In genomic region chr17:43299515-43299914, GRCm38 (mm10) we compare ENCODE assay signal across 30 mouse cellular contexts. TPM values are rescaled to one million over a fixed set of nuclear protein-coding genes. Genes with fewer than 3 reads are reported as not detected.
DNase-seq lines count a peak whose midpoint lies in the region; ATAC-seq and TF ChIP-seq lines count a peak whose summit lies in the region.
"Had no signal": no experiment of that assay in that cellular context is flagged by ENCODE, and none has a peak within 500 bp of the region (broad histone marks: within the 10 kb centered on the region; RNA-seq: fewer than 3 reads in every experiment).

No protein-coding gene starts in this region.

- no peaks in the 10 kb centered on the region for H3K9me3 ChIP-seq in kidney, postnatal 0 days (replicated peaks; ENCODE audit: low read length)
- H3K9me3 ChIP-seq in kidney, embryonic 14.5 days (ENCODE audit: control insufficient read depth, low read length): no peaks in the 10 kb centered on the region
- no peaks in the 10 kb centered on the region for H3K9me3 ChIP-seq in liver, embryonic 12.5 days (replicated peaks)
- no peaks in the 10 kb centered on the region for H3K9me3 ChIP-seq in lung, embryonic 14.5 days (ENCODE audit: low read depth, low read length)
- H3K9me3 ChIP-seq: embryonic facial prominence, embryonic 13.5 days; embryonic facial prominence, embryonic 15.5 days; forebrain, embryonic 13.5 days; forebrain, embryonic 15.5 days had no signal

- no peak for TF ChIP-seq CTCF in kidney, postnatal 0 days (IDR thresholded peaks at IDR 0.05; ENCODE audit: low read depth)
- TF ChIP-seq CTCF in liver, adult 2 months (IDR thresholded peaks at IDR 0.05; ENCODE audit: low read depth, low read length): no peak
- no peak for TF ChIP-seq CTCF in lung, embryonic 14.5 days (IDR thresholded peaks at IDR 0.05; ENCODE audit: low read depth)

- TF ChIP-seq POLR2A in liver, adult 2 months (IDR thresholded peaks at IDR 0.05; ENCODE audit: extremely low read depth, insufficient read depth, low read length): no peak

- peak; percentile 48 for DNase-seq in kidney, postnatal 0 days (ENCODE audit: low spot score)
- peak; percentile 40 for DNase-seq in liver, adult 2 months (ENCODE audit: extremely low read depth, low read depth, low spot score)
- peak; percentile 35 for DNase-seq in lung, embryonic 14.5 days
- DNase-seq in lung, postnatal 14 days: no peak
- DNase-seq in gonadal fat pad, adult 2 months (ENCODE audit: low read depth): peak; percentile 59
- DNase-seq in left cerebral cortex, adult 8-10 months (ENCODE audit: low spot score in 2 of 2): no peak
- DNase-seq: adrenal gland, adult 2 months; adrenal gland, postnatal 10 days; adrenal gland, postnatal 25 days; cerebellum, adult 11 months; cerebellum, adult 18-20 months; cerebellum, adult 8-10 months; cerebellum, adult 9-11 months; cerebellum, postnatal 14 days; cerebellum, postnatal 36 days; embryo, embryonic 11 days had no signal

- no peak overlapping the region for H3K4me2 ChIP-seq in kidney, postnatal 0 days (ENCODE audit: low read length)
- H3K4me2 ChIP-seq in kidney, embryonic 14.5 days (replicated peaks; ENCODE audit: low read depth, low read length): no peak overlapping the region
- no peak overlapping the region for H3K4me2 ChIP-seq in liver, embryonic 12.5 days
- H3K4me2 ChIP-seq in lung, embryonic 14.5 days: no peak overlapping the region
- H3K4me2 ChIP-seq: embryonic facial prominence, embryonic 13.5 days; embryonic facial prominence, embryonic 15.5 days; forebrain, embryonic 13.5 days; forebrain, embryonic 15.5 days had no signal

- H3K4me3 ChIP-seq in kidney, postnatal 0 days (replicated peaks; ENCODE audit: low read depth, low read length): no peak overlapping the region
- H3K4me3 ChIP-seq in kidney, embryonic 14.5 days (ENCODE audit: low read length): no peak overlapping the region
- H3K4me3 ChIP-seq in liver, adult 2 months (ENCODE audit: insufficient read depth, low read depth, low read length): no peak overlapping the region
- H3K4me3 ChIP-seq in liver, embryonic 12.5 days: no peak overlapping the region
- no peak overlapping the region for H3K4me3 ChIP-seq in lung, embryonic 14.5 days (ENCODE audit: low read depth, low read length)
- H3K4me3 ChIP-seq: embryonic facial prominence, embryonic 13.5 days; embryonic facial prominence, embryonic 15.5 days; erythroblast, embryonic 14.5 days; forebrain, embryonic 13.5 days; forebrain, embryonic 15.5 days had no signal

- H3K27ac ChIP-seq in kidney, postnatal 0 days: no peak overlapping the region
- H3K27ac ChIP-seq in kidney, embryonic 14.5 days (ENCODE audit: low read depth, low read length): no peak overlapping the region
- H3K27ac ChIP-seq in liver, adult 2 months (replicated peaks; ENCODE audit: insufficient read depth, low read depth, low read length): no peak overlapping the region
- no peak overlapping the region for H3K27ac ChIP-seq in liver, embryonic 12.5 days
- H3K27ac ChIP-seq in lung, embryonic 14.5 days (ENCODE audit: low read depth): no peak overlapping the region
- H3K27ac ChIP-seq: embryonic facial prominence, embryonic 13.5 days; embryonic facial prominence, embryonic 15.5 days; forebrain, embryonic 13.5 days; forebrain, embryonic 15.5 days had no signal

- no peaks in the 10 kb centered on the region for H3K27me3 ChIP-seq in kidney, postnatal 0 days (ENCODE audit: insufficient read depth, low read length)
- no peaks in the 10 kb centered on the region for H3K27me3 ChIP-seq in kidney, embryonic 14.5 days (ENCODE audit: control insufficient read depth, insufficient read depth, low read length)
- H3K27me3 ChIP-seq in liver, adult 2 months (ENCODE audit: control insufficient read depth, insufficient read depth, low read length): no peaks in the 10 kb centered on the region
- no peaks in the 10 kb centered on the region for H3K27me3 ChIP-seq in liver, embryonic 12.5 days (replicated peaks)
- no peaks in the 10 kb centered on the region for H3K27me3 ChIP-seq in lung, embryonic 14.5 days (ENCODE audit: insufficient read depth, low read length)
- H3K27me3 ChIP-seq: embryonic facial prominence, embryonic 13.5 days; embryonic facial prominence, embryonic 15.5 days; forebrain, embryonic 13.5 days; forebrain, embryonic 15.5 days had no signal

- no peaks in the 10 kb centered on the region for H3K36me3 ChIP-seq in kidney, postnatal 0 days (ENCODE audit: insufficient read depth, low read length)
- H3K36me3 ChIP-seq in kidney, embryonic 14.5 days (ENCODE audit: control insufficient read depth, insufficient read depth, low read length): no peaks in the 10 kb centered on the region
- peaks cover 11% of the 10 kb centered on the region; the same call in 1 of the 2 replicates for H3K36me3 ChIP-seq in liver, adult 2 months (ENCODE audit: control insufficient read depth, insufficient read depth, low read length)
- H3K36me3 ChIP-seq in liver, embryonic 12.5 days: no peaks in the 10 kb centered on the region
- no peaks in the 10 kb centered on the region for H3K36me3 ChIP-seq in lung, embryonic 14.5 days (ENCODE audit: insufficient read depth)
- H3K36me3 ChIP-seq: embryonic facial prominence, embryonic 13.5 days; embryonic facial prominence, embryonic 15.5 days; forebrain, embryonic 15.5 days had no signal

- no peak overlapping the region for H3K9ac ChIP-seq in kidney, postnatal 0 days (ENCODE audit: low read depth, low read length)
- no peak overlapping the region for H3K9ac ChIP-seq in kidney, embryonic 14.5 days (ENCODE audit: low read depth, low read length)
- no peak overlapping the region for H3K9ac ChIP-seq in liver, adult 2 months (ENCODE audit: low read depth, low read length)
- no peak overlapping the region for H3K9ac ChIP-seq in liver, embryonic 12.5 days
- H3K9ac ChIP-seq in lung, embryonic 14.5 days: no peak overlapping the region
- H3K9ac ChIP-seq: embryonic facial prominence, embryonic 13.5 days; embryonic facial prominence, embryonic 15.5 days; forebrain, embryonic 13.5 days; forebrain, embryonic 15.5 days had no signal

- 76% methylated on average over 7 of the region's 7 CpGs for WGBS in kidney, postnatal 0 days
- WGBS in kidney, embryonic 14.5 days: 79% methylated on average over 7 of the region's 7 CpGs
- WGBS in liver, adult 2 months: 72% methylated on average over 7 of the region's 7 CpGs
- 81% methylated on average over 7 of the region's 7 CpGs for WGBS in liver, embryonic 12.5 days (ENCODE audit: insufficient replicate concordance)
- 75% methylated on average over 7 of the region's 7 CpGs for WGBS in lung, embryonic 14.5 days

- H3K79me2 ChIP-seq in liver, adult 2 months (ENCODE audit: control insufficient read depth, insufficient read depth, low read length): no peaks in the 10 kb centered on the region

- no peak for ATAC-seq in kidney, postnatal 0 days (replicated peaks; ENCODE audit: low FRiP score, low read depth)
- no peak for ATAC-seq in kidney, embryonic 14.5 days (ENCODE audit: low FRiP score, low TSS enrichment)
- ATAC-seq in liver, embryonic 12.5 days: no peak
- no peak for ATAC-seq in lung, embryonic 14.5 days (ENCODE audit: insufficient read depth)
- ATAC-seq: forebrain, embryonic 13.5 days; forebrain, embryonic 15.5 days had no signal

- no peaks in the 10 kb centered on the region for H3K4me1 ChIP-seq in kidney, postnatal 0 days (replicated peaks; ENCODE audit: insufficient read depth, low read length)
- H3K4me1 ChIP-seq in kidney, embryonic 14.5 days (ENCODE audit: control insufficient read depth, insufficient read depth, low read length): no peaks in the 10 kb centered on the region
- H3K4me1 ChIP-seq in liver, adult 2 months (ENCODE audit: control insufficient read depth, insufficient read depth, low read length): no peaks in the 10 kb centered on the region; the same call in 1 of the 2 replicates
- no peaks in the 10 kb centered on the region for H3K4me1 ChIP-seq in liver, embryonic 12.5 days
- H3K4me1 ChIP-seq in lung, embryonic 14.5 days (ENCODE audit: insufficient read depth): no peaks in the 10 kb centered on the region
- H3K4me1 ChIP-seq: embryonic facial prominence, embryonic 13.5 days; embryonic facial prominence, embryonic 15.5 days; forebrain, embryonic 13.5 days; forebrain, embryonic 15.5 days had no signal

RNA-seq across cellular contexts. Expression of gene Adgrf1, which starts 29.4 kb away (rescaled TPM):
- 0.96 and 1.4 TPM in 2 replicates for polyA plus RNA-seq in kidney, postnatal 0 days (2015; fragmentation: Nextera tagmentation; extraction: Ambion mirVana)
- 0.24 and 0.49 TPM in 2 replicates for polyA plus RNA-seq in kidney, embryonic 14.5 days (2014; fragmentation: Nextera tagmentation; extraction: Ambion mirVana)
- 6.2 and 11.7 TPM in 2 replicates for total RNA-seq in liver, adult 2 months (2014; rRNA removed)
- 2.0 and 7.2 TPM in 2 replicates for polyA plus RNA-seq in liver, adult 2 months (2012; rRNA removed)
- 0.13 and 0.16 TPM in 2 replicates for polyA plus RNA-seq in liver, embryonic 12.5 days (2016; fragmentation: Nextera tagmentation; extraction: Ambion mirVana)
- not detected in 2 replicates for polyA plus RNA-seq in lung, embryonic 14.5 days (2014; fragmentation: Nextera tagmentation; extraction: Ambion mirVana)
- polyA plus RNA-seq in gonadal fat pad, adult 2 months (2012; rRNA removed): 0.24 and 1.9 TPM in 2 replicates
- total RNA-seq in left cerebral cortex, adult 8-10 months (2022): not detected
- total RNA-seq: adrenal gland, adult 2 months; adrenal gland, postnatal 25 days; common myeloid progenitor, adult 5-6 weeks; ES-E14; MEL had no signal
- polyA plus RNA-seq: adrenal gland, adult 2 months; brain, embryonic 14.5 days; C2C12; embryonic facial prominence, embryonic 11.5 days; embryonic facial prominence, embryonic 13.5 days; erythroblast, embryonic 14.5 days; forebrain, embryonic 11.5 days; forebrain, embryonic 13.5 days; forebrain, embryonic 15.5 days had no signal

Comparison
In these comparisons a context has a peak if more than half of its experiments do, and no peak if none do; other contexts are left out.
1. DNase-seq: peak in kidney, postnatal 0 days (single experiment), liver, adult 2 months (single experiment), lung, embryonic 14.5 days (single experiment) and gonadal fat pad, adult 2 months (single experiment); none in lung, postnatal 14 days (single experiment) and left cerebral cortex, adult 8-10 months (0 of 2).